Comparison of ENCODE assay signal across 17 mouse cellular contexts in the genomic region with DNA sequence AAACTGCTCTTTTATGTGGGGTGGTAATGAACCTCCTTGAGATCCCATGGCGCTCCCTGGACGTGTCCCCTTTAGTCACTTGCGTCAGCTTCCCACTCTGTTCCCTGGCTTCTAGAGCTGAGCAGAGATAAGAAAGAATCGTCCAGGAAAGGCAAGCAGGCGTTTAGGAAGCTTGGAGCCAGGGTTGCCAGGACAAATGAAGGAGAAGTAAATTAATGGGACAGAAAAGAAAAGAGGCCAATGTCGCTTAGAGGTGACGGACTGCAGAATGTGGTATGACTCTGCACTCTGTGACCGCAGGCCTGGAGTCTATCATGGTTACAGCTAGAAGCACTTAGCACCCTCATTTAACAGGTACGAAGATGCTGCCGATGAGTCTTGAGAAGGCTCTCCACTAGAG. TPM values are rescaled to one million over a fixed set of nuclear protein-coding genes. Genes with fewer than 3 reads are reported as not detected.
DNase-seq lines count a peak whose midpoint lies in the region; ATAC-seq lines count a peak whose summit lies in the region.
"Had no signal": no experiment of that assay in that cellular context is flagged by ENCODE, and none has a peak within 500 bp of the region (broad histone marks: within the 10 kb centered on the region; RNA-seq: fewer than 3 reads in every experiment).

No protein-coding gene starts in this region.

- peak overlapping the region; percentile 75 for H3K4me3 ChIP-seq in megakaryocyte, embryonic 14.5 days (replicated peaks)
- H3K4me3 ChIP-seq in heart, embryonic 10.5 days: peak overlapping the region; percentile 27; the same call in 1 of the 2 replicates
- H3K4me3 ChIP-seq: forebrain, embryonic 15.5 days; gastrocnemius, adult 2 months; limb, embryonic 13.5 days; myocyte had no signal

- peak; percentile 85 for DNase-seq in heart, embryonic 10.5 days (ENCODE audit: low spot score)
- peak; percentile 36 for DNase-seq in heart, postnatal 4 days
- DNase-seq in kidney, postnatal 10 days: no peak
- DNase-seq in thymus, adult 18-20 months: no peak
- DNase-seq: cerebellum, adult 2 months; gastrocnemius, adult 2 months; layer of hippocampus, adult 9-11 months; lung, postnatal 10 days had no signal

- H3K4me1 ChIP-seq in megakaryocyte, embryonic 14.5 days: peaks cover 86% of the 10 kb centered on the region
- H3K4me1 ChIP-seq in heart, embryonic 10.5 days: peaks cover 43% of the 10 kb centered on the region
- H3K4me1 ChIP-seq: forebrain, embryonic 15.5 days had no signal

- 11% methylated on average over 10 of the region's 10 CpGs for WGBS in heart, embryonic 10.5 days

- peak overlapping the region; percentile 87 for H3K27ac ChIP-seq in heart, embryonic 10.5 days
- H3K27ac ChIP-seq: forebrain, embryonic 15.5 days; hindbrain, embryonic 14.5 days; kidney, postnatal 0 days; limb, embryonic 13.5 days had no signal

- H3K9me3 ChIP-seq in megakaryocyte, embryonic 14.5 days: no peaks in the 10 kb centered on the region
- H3K9me3 ChIP-seq in heart, embryonic 10.5 days: no peaks in the 10 kb centered on the region
- H3K9me3 ChIP-seq: forebrain, embryonic 15.5 days; limb, embryonic 13.5 days had no signal

- H3K36me3 ChIP-seq in megakaryocyte, embryonic 14.5 days (replicated peaks; ENCODE audit: low read length): peaks cover 56% of the 10 kb centered on the region
- no peaks in the 10 kb centered on the region for H3K36me3 ChIP-seq in heart, embryonic 10.5 days
- H3K36me3 ChIP-seq: forebrain, embryonic 15.5 days; limb, embryonic 13.5 days had no signal

- no peaks in the 10 kb centered on the region for H3K27me3 ChIP-seq in megakaryocyte, embryonic 14.5 days (replicated peaks)
- no peaks in the 10 kb centered on the region for H3K27me3 ChIP-seq in heart, embryonic 10.5 days (ENCODE audit: insufficient read depth, poor library complexity, severe bottlenecking)
- H3K27me3 ChIP-seq: forebrain, embryonic 15.5 days; limb, embryonic 13.5 days had no signal

- ATAC-seq in megakaryocyte, adult 5-6 weeks (ENCODE audit: poor library complexity, severe bottlenecking): no peak
- ATAC-seq in megakaryocyte progenitor cell, adult 5-6 weeks (replicated peaks; ENCODE audit: poor library complexity): peak; percentile 15
- no peak for ATAC-seq in monocyte, adult 5-6 weeks (replicated peaks; ENCODE audit: insufficient number of reproducible peaks, low FRiP score, low TSS enrichment, poor library complexity, severe bottlenecking)
- ATAC-seq: forebrain, embryonic 15.5 days had no signal

RNA-seq across cellular contexts. Expression of a gene that starts 37.7 kb away (rescaled TPM):
- 17.7 and 37.5 TPM in 2 replicates for polyA plus RNA-seq in megakaryocyte, embryonic 14.5 days (2012; ENCODE audit: insufficient read depth, low replicate concordance)
- 60.6 and 67.8 TPM in 2 replicates for total RNA-seq in megakaryocyte, adult 5-6 weeks (2015)
- total RNA-seq in megakaryocyte, adult 5-6 weeks (2017): 49.5 and 51.2 TPM in 2 replicates
- 8.1 and 11.2 TPM in 2 replicates for polyA plus RNA-seq in heart, embryonic 10.5 days (2016; fragmentation: Nextera tagmentation; extraction: Ambion mirVana)
- total RNA-seq in heart, postnatal 4 days (2021): 10 to 100 TPM; 21.4 to 22.1 TPM
- 88.8 and 91.9 TPM in 2 replicates for total RNA-seq in megakaryocyte progenitor cell, adult 5-6 weeks (2015)
- total RNA-seq in megakaryocyte progenitor cell, adult 5-6 weeks (2017): 58.2 and 75.7 TPM in 2 replicates
- 119 to 131 TPM (median 129 TPM) in 3 replicates for total RNA-seq in monocyte, adult 5-6 weeks (2017)

Comparison
In these comparisons a context has a peak if more than half of its experiments do, and no peak if none do; other contexts are left out.
1. DNase-seq: peak in heart, embryonic 10.5 days (single experiment) and heart, postnatal 4 days (single experiment); none in kidney, postnatal 10 days (single experiment) and thymus, adult 18-20 months (0 of 2).